Mouse (Mus musculus) NIH3T3 (cell line): ENCODE measurements around the gene Pdap1.
"Not testable (repeated sequence)": the region's sequence is repeated elsewhere in the genome, so short reads cannot be mapped to it uniquely, and the experiment has no call there.

Source experiments
- DNase-seq: peaks from one replicate; pipeline ENCODE4 v3.0.0-alpha.2; 2012; ENCODE audit warnings: low read depth

The Pdap1 gene

GRCm38 (mm10) chr5:145139571-145140519 is at the start of gene Pdap1, which contains the start of gene Bud31:
Gene Pdap1 (minus strand): TSS chr5:145140238.
Gene Bud31 (plus strand): TSS chr5:145140362.
- peak; percentile 95 for DNase-seq

- no peak for DNase-seq
These were observed 49.4 kb upstream of the Pdap1 start for GRCm38 (mm10) chr5:145189416-145189815.

- DNase-seq, result no peak
These were observed 45.2 kb upstream of the Pdap1 start for GRCm38 (mm10) chr5:145185244-145185643.

GRCm38 (mm10) chr5:145178461-145178980 is 38.5 kb upstream of the Pdap1 start:
- DNase-seq, result no peak

GRCm38 (mm10) chr5:145167306-145167661 is 27.2 kb upstream of the Pdap1 start:
- DNase-seq, result no peak

- peak; percentile 99 for DNase-seq
These were observed 26.7 kb upstream of the Pdap1 start, which contains the start of the genes Ptcd1 and Cpsf4 for GRCm38 (mm10) chr5:145166536-145167305. Gene Ptcd1 (minus strand): TSS chr5:145167108. Gene Cpsf4 (plus strand): TSS chr5:145167213.

- no peak for DNase-seq
These were observed 25.1 kb upstream of the Pdap1 start for GRCm38 (mm10) chr5:145165184-145165583.

GRCm38 (mm10) chr5:145164710-145165109 is 24.7 kb upstream of the Pdap1 start:
- no peak for DNase-seq

GRCm38 (mm10) chr5:145161361-145161760 is 21.3 kb upstream of the Pdap1 start:
- no peak for DNase-seq

GRCm38 (mm10) chr5:145152690-145153089 is 12.7 kb upstream of the Pdap1 start:
- no peak for DNase-seq

GRCm38 (mm10) chr5:145149294-145149693 is 9.3 kb upstream of the Pdap1 start:
- DNase-seq, result no peak

- DNase-seq, result no peak
These were observed 7.7 kb upstream of the Pdap1 start for GRCm38 (mm10) chr5:145147748-145148147.

- DNase-seq, result peak; percentile 22
These were observed 573 bp upstream of the Pdap1 start for GRCm38 (mm10) chr5:145140611-145141010.

GRCm38 (mm10) chr5:145138836-145139235 is 1.2 kb downstream of the Pdap1 start:
- DNase-seq, result peak; percentile 74

GRCm38 (mm10) chr5:145133275-145133674 is 6.8 kb downstream of the Pdap1 start:
- not testable (repeated sequence) for DNase-seq

- no peak for DNase-seq
These were observed 9.0 kb downstream of the Pdap1 start for GRCm38 (mm10) chr5:145130995-145131394.

GRCm38 (mm10) chr5:145130191-145130590 is 9.8 kb downstream of the Pdap1 start:
- peak; percentile 81 for DNase-seq

GRCm38 (mm10) chr5:145129773-145130172 is 10.3 kb downstream of the Pdap1 start:
- not testable (repeated sequence) for DNase-seq

- peak; percentile 60 for DNase-seq
These were observed 10.9 kb downstream of the Pdap1 start for GRCm38 (mm10) chr5:145129124-145129523.

- DNase-seq, result no peak
These were observed 13.5 kb downstream of the Pdap1 start for GRCm38 (mm10) chr5:145126580-145126979.

- DNase-seq, result no peak
These were observed 16.6 kb downstream of the Pdap1 start for GRCm38 (mm10) chr5:145123396-145123795.

- no peak for DNase-seq
These were observed 19.1 kb downstream of the Pdap1 start for GRCm38 (mm10) chr5:145120921-145121320.
